Mouse (Mus musculus): ENCODE measurements around the gene Plch2. TPM values are rescaled to one million over a fixed set of nuclear protein-coding genes. Genes with fewer than 3 reads are reported as not detected.

Plch2 gene
- total RNA-seq, 2 experiments from 2014 or later = 83.4 to 90.2 TPM

DNA sequence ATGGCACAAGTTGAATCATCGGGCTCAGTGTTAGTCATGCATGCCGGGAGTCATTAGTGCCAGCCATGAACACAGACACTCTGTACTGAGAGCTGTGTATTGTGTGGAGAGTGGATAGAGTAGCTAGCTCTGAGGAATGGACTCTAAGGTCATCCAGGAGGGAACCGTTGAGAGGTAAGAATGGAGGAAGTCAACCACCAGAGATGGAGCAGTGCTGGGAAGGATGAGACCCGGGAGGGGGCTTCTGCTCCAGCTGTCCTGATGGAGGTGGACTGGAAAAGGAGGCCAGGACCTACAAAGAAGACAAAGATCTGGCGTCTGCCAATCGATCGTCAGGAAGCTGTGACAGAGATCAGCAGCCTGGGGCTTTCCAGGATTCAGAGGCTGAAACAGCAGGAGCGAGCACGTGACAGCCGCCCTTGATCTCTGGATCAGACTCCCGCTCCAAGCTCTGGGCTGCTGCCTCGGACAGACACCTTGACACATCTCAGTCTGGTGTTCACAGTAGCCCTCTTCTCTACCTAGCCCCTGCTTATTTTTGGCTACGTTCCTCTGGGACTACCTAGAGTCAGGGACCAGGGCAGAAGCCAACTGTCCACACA is 123.2 kb downstream of the Plch2 start:
- intact Hi-C loops (cut with DNase I) = no loop called here
- Histone ChIP-seq H3K27ac (no peak overlapping the region), H3K4me3 (no peak overlapping the region)
- no peak for DNase-seq (ENCODE audit: extremely low spot score in 1 of 2, low spot score in 2 of 2)
- TF ChIP-seq CTCF (IDR thresholded peaks at IDR 0.05) = no peak

Other genes starting within 250 kb of the Plch2 start
- 1 to 10 TPM; 2.1 to 3.5 TPM for gene Ttc34, start 219.3 kb downstream of the Plch2 start, total RNA-seq (2021)
- under 1 TPM; 0.41 to 0.84 TPM for gene Mmel1, start 187.2 kb downstream of the Plch2 start, total RNA-seq (2021)
- 10 to 100 TPM; 59.8 to 66.7 TPM for gene Fam213b, start 157.6 kb downstream of the Plch2 start, total RNA-seq (2021)
- 1 to 10 TPM; 1.3 to 1.5 TPM for gene Tnfrsf14, start 128.2 kb downstream of the Plch2 start, total RNA-seq (2021)
- 10 to 100 TPM; 22.3 to 25.3 TPM for gene Hes5, start 95.9 kb downstream of the Plch2 start, total RNA-seq (2021)
- 10 to 100 TPM; 45.1 to 45.5 TPM for gene Pank4, start 92.7 kb downstream of the Plch2 start, total RNA-seq (2021)
- 10 to 100 TPM; 17.4 to 18.3 TPM for gene Pex10, start 10.2 kb upstream of the Plch2 start, total RNA-seq (2021)
- gene Rer1, start 29.6 kb upstream of the Plch2 start, total RNA-seq (2021) = 10 to 100 TPM; 62.4 to 67.5 TPM
- 10 to 100 TPM; 10.6 to 11.2 TPM for gene Morn1, start 29.8 kb upstream of the Plch2 start, total RNA-seq (2021)
- gene Ski, start 165.8 kb upstream of the Plch2 start, total RNA-seq (2021) = 100 to 1,000 TPM; 113 to 119 TPM
- gene Faap20, start 193.0 kb upstream of the Plch2 start, total RNA-seq (2021) = 10 to 100 TPM; 25.9 to 28.8 TPM